Mouse (Mus musculus): ENCODE results near the gene Plpp7.

GRCm38 (mm10) chr2:32065371-32065791 lies 29.9 kb upstream of the Plpp7 start:
- TF ChIP-seq POLR2A (IDR thresholded peaks at IDR 0.05; ENCODE audit: borderline replicate concordance, low read depth, low read length) (no peak), CTCF (IDR thresholded peaks at IDR 0.05; ENCODE audit: low read depth, low read length) (no peak)

Measured in bone marrow macrophage, adult 2 months (primary cell).